Mouse (Mus musculus) spleen, adult 2 months (tissue): ENCODE data around the gene Garnl3.

Experiments used
- CTCF ChIP-seq: fragments of 200-500 bp; IDR thresholded peaks from 2 replicates; pipeline ENCODE4 v1.5.1; 2011; ENCODE audit warnings: mild to moderate bottlenecking, inconsistent platforms; ENCODE audit not compliant: insufficient read depth, insufficient read length, insufficient replicate concordance; ENCODE audit errors: extremely low read depth
- POLR2A ChIP-seq: fragments of 200-500 bp; IDR thresholded peaks from 2 replicates; pipeline ENCODE4 v1.6.1; 2011; ENCODE audit warnings: low read depth, low read length, inconsistent platforms

DNA sequence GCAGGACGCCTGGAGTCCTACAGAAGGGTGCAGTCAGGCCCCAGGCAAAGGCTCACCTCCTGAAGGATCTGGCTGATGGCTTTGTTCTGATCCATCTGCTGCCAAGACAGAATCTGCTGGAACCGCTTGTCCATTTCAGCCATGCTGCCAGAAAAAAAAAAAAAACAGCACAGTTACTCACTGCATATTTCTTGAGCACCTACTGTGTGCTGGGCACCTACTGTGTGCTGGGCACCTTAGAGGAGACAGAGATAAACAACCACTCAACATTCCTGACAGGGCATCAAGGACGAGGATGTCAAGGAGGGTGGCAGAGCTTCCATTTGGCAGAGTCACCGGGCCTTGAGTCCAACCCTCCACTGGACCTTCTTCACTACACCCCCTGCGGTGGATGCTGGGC lies 192.7 kb downstream of the Garnl3 start:
- TF ChIP-seq CTCF = no peak
- TF ChIP-seq POLR2A = no peak
